Comparison of ENCODE assay signal across 27 mouse cellular contexts in the genomic region with DNA sequence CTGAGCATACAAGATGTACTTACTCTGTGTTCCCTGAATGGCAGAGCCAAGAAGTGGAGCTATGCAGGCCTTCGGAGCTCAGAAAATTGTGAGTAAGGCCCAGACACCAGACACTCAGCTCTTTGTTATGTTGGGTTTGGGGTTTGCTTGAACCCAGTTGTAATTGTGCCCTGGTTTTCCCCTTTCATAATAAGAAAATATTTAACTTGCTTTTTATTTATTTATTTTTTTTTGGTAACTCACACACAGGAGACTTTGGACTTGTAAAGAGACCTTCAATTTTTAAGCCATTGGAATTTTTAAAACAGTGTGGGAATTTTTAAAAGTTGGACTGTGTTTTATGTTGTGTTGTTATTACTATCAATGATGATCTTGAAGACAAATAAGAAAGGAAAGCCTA. TPM values are rescaled to one million over a fixed set of nuclear protein-coding genes. Genes with fewer than 3 reads are reported as not detected.
DNase-seq lines count a peak whose midpoint lies in the region; ATAC-seq and TF ChIP-seq lines count a peak whose summit lies in the region.
"Had no signal": no experiment of that assay in that cellular context is flagged by ENCODE, and none has a peak within 500 bp of the region (broad histone marks: within the 10 kb centered on the region; RNA-seq: fewer than 3 reads in every experiment).

Gene Enpp3, minus strand, starts transcription at position 148 of the 400 bp plus-strand sequence.

- peak within 1 kb of the TSS; percentile 22; the same call in 1 of the 2 replicates for H3K4me2 ChIP-seq in liver, postnatal 0 days (ENCODE audit: low read depth, low read length)
- no peak within 1 kb of the TSS for H3K4me2 ChIP-seq in midbrain, embryonic 11.5 days
- H3K4me2 ChIP-seq: heart, embryonic 15.5 days; hindbrain, embryonic 14.5 days; limb, embryonic 13.5 days; lung, embryonic 15.5 days; midbrain, embryonic 12.5 days; neural tube, embryonic 13.5 days had no signal

- H3K4me3 ChIP-seq in kidney, adult 2 months (ENCODE audit: insufficient read depth, low read depth, low read length) = peak within 1 kb of the TSS; percentile 34
- no peak within 1 kb of the TSS for H3K4me3 ChIP-seq in liver, postnatal 0 days (ENCODE audit: low read depth, low read length)
- H3K4me3 ChIP-seq in embryonic fibroblast, embryonic 13.5 days (ENCODE audit: insufficient read depth, low read length) = no peak within 1 kb of the TSS
- H3K4me3 ChIP-seq in small intestine, adult 2 months (ENCODE audit: low read depth, low read length) = no peak within 1 kb of the TSS
- no peak within 1 kb of the TSS for H3K4me3 ChIP-seq in midbrain, embryonic 11.5 days (ENCODE audit: low read depth, low read length)
- H3K4me3 ChIP-seq: heart, embryonic 10.5 days; heart, embryonic 15.5 days; limb, embryonic 13.5 days; lung, embryonic 15.5 days; midbrain, embryonic 12.5 days; myocyte; neural tube, embryonic 13.5 days had no signal

- no peaks in the 10 kb centered on the region for H3K27me3 ChIP-seq in kidney, adult 2 months (replicated peaks; ENCODE audit: control insufficient read depth, insufficient read depth, low read length)
- H3K27me3 ChIP-seq in liver, postnatal 0 days (ENCODE audit: insufficient read depth, low read length) = no peaks in the 10 kb centered on the region
- no peaks in the 10 kb centered on the region for H3K27me3 ChIP-seq in small intestine, adult 2 months (ENCODE audit: control insufficient read depth, insufficient read depth, low read length)
- no peaks in the 10 kb centered on the region for H3K27me3 ChIP-seq in midbrain, embryonic 11.5 days (ENCODE audit: control insufficient read depth, insufficient read depth, low read length)
- H3K27me3 ChIP-seq: heart, embryonic 15.5 days; limb, embryonic 13.5 days; lung, embryonic 15.5 days; midbrain, embryonic 12.5 days; neural tube, embryonic 13.5 days had no signal

- TF ChIP-seq POLR2A in kidney, adult 2 months (IDR thresholded peaks at IDR 0.05; ENCODE audit: low read depth, low read length) = no peak
- TF ChIP-seq POLR2A in embryonic fibroblast, embryonic 13.5 days (IDR thresholded peaks at IDR 0.05; ENCODE audit: low read depth, low read length) = no peak
- TF ChIP-seq POLR2A in small intestine, adult 2 months (IDR thresholded peaks at IDR 0.05; ENCODE audit: low read depth, low read length) = no peak

- no peaks in the 10 kb centered on the region for H3K36me3 ChIP-seq in kidney, adult 2 months (ENCODE audit: control insufficient read depth, insufficient read depth, low read length)
- H3K36me3 ChIP-seq in liver, postnatal 0 days (replicated peaks; ENCODE audit: insufficient read depth, low read length) = no peaks in the 10 kb centered on the region
- H3K36me3 ChIP-seq in small intestine, adult 2 months (ENCODE audit: control insufficient read depth, insufficient read depth, low read length) = no peaks in the 10 kb centered on the region
- no peaks in the 10 kb centered on the region for H3K36me3 ChIP-seq in midbrain, embryonic 11.5 days (ENCODE audit: control insufficient read depth, insufficient read depth, low read length)
- H3K36me3 ChIP-seq: heart, embryonic 10.5 days; heart, embryonic 15.5 days; limb, embryonic 13.5 days; lung, embryonic 15.5 days; midbrain, embryonic 12.5 days; neural tube, embryonic 13.5 days had no signal

- no peak within 1 kb of the TSS for H3K9ac ChIP-seq in liver, postnatal 0 days (replicated peaks)
- no peak within 1 kb of the TSS for H3K9ac ChIP-seq in midbrain, embryonic 11.5 days (ENCODE audit: low read length)
- H3K9ac ChIP-seq: heart, embryonic 15.5 days; hindbrain, embryonic 14.5 days; limb, embryonic 13.5 days; liver, embryonic 14.5 days; lung, embryonic 15.5 days; midbrain, embryonic 12.5 days; neural tube, embryonic 13.5 days had no signal

- no peak for TF ChIP-seq CTCF in kidney, adult 2 months (conservative IDR thresholded peaks at IDR 0.05; ENCODE audit: insufficient read depth, insufficient read length, low read depth, low read length)
- no peak for TF ChIP-seq CTCF in liver, postnatal 0 days (IDR thresholded peaks at IDR 0.05; ENCODE audit: low read depth)
- no peak for TF ChIP-seq CTCF in embryonic fibroblast, embryonic 13.5 days (IDR thresholded peaks at IDR 0.05; ENCODE audit: borderline replicate concordance, insufficient read depth, low read length)
- TF ChIP-seq CTCF in small intestine, adult 2 months (IDR thresholded peaks at IDR 0.05; ENCODE audit: extremely low read depth, insufficient read length, insufficient replicate concordance, low read depth, low read length) = no peak

- H3K9me3 ChIP-seq in liver, postnatal 0 days (ENCODE audit: low read length) = peaks cover 11% of the 10 kb centered on the region; the same call in 1 of the 2 replicates
- H3K9me3 ChIP-seq in midbrain, embryonic 11.5 days (ENCODE audit: control insufficient read depth, low read length) = no peaks in the 10 kb centered on the region
- H3K9me3 ChIP-seq: heart, embryonic 10.5 days; limb, embryonic 13.5 days; lung, embryonic 15.5 days; midbrain, embryonic 12.5 days had no signal

- DNase-seq in kidney, adult 2 months = peak; percentile 55
- no peak for DNase-seq in kidney, postnatal 4 days
- DNase-seq in liver, postnatal 0 days = no peak
- no peak for DNase-seq in liver
- DNase-seq in lung, adult 18-20 months = no peak
- DNase-seq in midbrain, embryonic 11.5 days (ENCODE audit: low spot score, missing footprints) = no peak
- DNase-seq: adrenal gland, adult 8-10 months; cerebellum, adult 2 months; cerebellum, postnatal 25 days; gastrocnemius, postnatal 25 days; heart, adult 11 months; heart, postnatal 36 days; lung, postnatal 36 days; right cerebral cortex, postnatal 4 days had no signal

- WGBS in kidney, adult 2 months = 62% methylated on average over 1 of the region's 1 CpGs
- 73% methylated on average over 1 of the region's 1 CpGs for WGBS in liver, postnatal 0 days (ENCODE audit: insufficient replicate concordance)
- WGBS in small intestine, adult 2 months = 84% methylated on average over 1 of the region's 1 CpGs
- 87% methylated on average over 1 of the region's 1 CpGs for WGBS in midbrain, embryonic 11.5 days

- peak within 1 kb of the TSS; percentile 96 for H3K27ac ChIP-seq in kidney, adult 2 months (ENCODE audit: insufficient read depth, low read depth, low read length)
- H3K27ac ChIP-seq in liver, postnatal 0 days (ENCODE audit: low read depth) = no peak within 1 kb of the TSS
- H3K27ac ChIP-seq in embryonic fibroblast, embryonic 13.5 days (ENCODE audit: insufficient read depth, low read length) = no peak within 1 kb of the TSS
- H3K27ac ChIP-seq in small intestine, adult 2 months (ENCODE audit: insufficient read depth, low read depth, low read length) = no peak within 1 kb of the TSS
- H3K27ac ChIP-seq in midbrain, embryonic 11.5 days (ENCODE audit: low read depth, low read length) = no peak within 1 kb of the TSS
- H3K27ac ChIP-seq: heart, embryonic 10.5 days; heart, embryonic 15.5 days; hindbrain, embryonic 14.5 days; limb, embryonic 13.5 days; liver, embryonic 14.5 days; lung, embryonic 15.5 days; midbrain, embryonic 12.5 days; neural tube, embryonic 13.5 days had no signal

- ATAC-seq in liver, postnatal 0 days = 0 out of 2 replicates have a peak, but pooled peaks have one; percentile 27
- ATAC-seq in midbrain, embryonic 11.5 days (ENCODE audit: low FRiP score) = no peak
- ATAC-seq: activated CD4-positive, CD25-positive, alpha-beta regulatory T cell, adult 4 months; forebrain, embryonic 14.5 days had no signal

- H3K4me1 ChIP-seq in kidney, adult 2 months (ENCODE audit: control insufficient read depth, insufficient read depth, low read length) = peaks cover 13% of the 10 kb centered on the region; the same call in 1 of the 2 replicates
- H3K4me1 ChIP-seq in liver, postnatal 0 days (ENCODE audit: insufficient read depth) = peaks cover 6% of the 10 kb centered on the region; the same call in 1 of the 2 replicates
- H3K4me1 ChIP-seq in embryonic fibroblast, embryonic 13.5 days (ENCODE audit: control insufficient read depth, insufficient read depth, low read length) = peaks cover 5% of the 10 kb centered on the region; the same call in 1 of the 2 replicates
- no peaks in the 10 kb centered on the region for H3K4me1 ChIP-seq in small intestine, adult 2 months (ENCODE audit: control insufficient read depth, insufficient read depth, insufficient read length, low read length)
- H3K4me1 ChIP-seq in midbrain, embryonic 11.5 days (ENCODE audit: control insufficient read depth, insufficient read depth, low read length) = no peaks in the 10 kb centered on the region
- H3K4me1 ChIP-seq: heart, embryonic 10.5 days; heart, embryonic 15.5 days; limb, embryonic 13.5 days; lung, embryonic 15.5 days; midbrain, embryonic 12.5 days; neural tube, embryonic 13.5 days had no signal

- TF ChIP-seq EP300 in liver, postnatal 0 days (IDR thresholded peaks at IDR 0.05; ENCODE audit: low read depth) = no peak

RNA-seq across cellular contexts. Expression of gene Enpp3, which starts in this region (rescaled TPM):
- 28.5 and 30.1 TPM in 2 replicates for polyA plus RNA-seq in kidney, adult 2 months (2012; rRNA removed)
- 4.9 and 5.2 TPM in 2 replicates for polyA plus RNA-seq in liver, postnatal 0 days (2015; fragmentation: Nextera tagmentation; extraction: Ambion mirVana)
- polyA plus RNA-seq in embryonic fibroblast, embryonic 13.5 days (2011; ENCODE audit: insufficient read length, low read depth, missing spikeins) = 5.0 and 10.9 TPM in 2 replicates
- 33.9 and 64.3 TPM in 2 replicates for polyA plus RNA-seq in small intestine, adult 2 months (2012; rRNA removed)
- polyA plus RNA-seq in midbrain, embryonic 11.5 days (2014; fragmentation: Nextera tagmentation; extraction: Ambion mirVana) = 8.1 and 8.9 TPM in 2 replicates
